Mouse (Mus musculus) activated CD4-positive, CD25-positive, alpha-beta regulatory T cell, adult 4 months (primary cell): ENCODE data around the gene Aqp12. TPM values are rescaled to one million over a fixed set of nuclear protein-coding genes. Genes with fewer than 3 reads are reported as not detected.

Source experiments
- ATAC-seq: one replicate; pipeline ENCODE4 v1.8.0; 2017
- polyA plus RNA-seq, 2 experiments: library from polyadenylated mRNA; unstranded; fragments of 100-300 nt; shearing (Covaris generic); gene quantifications; one replicate each; pipeline ENCODE4 v1.2.1; 2017

Aqp12 gene
- polyA plus RNA-seq, 2 experiments from 2014 or later: not detected

DNA sequence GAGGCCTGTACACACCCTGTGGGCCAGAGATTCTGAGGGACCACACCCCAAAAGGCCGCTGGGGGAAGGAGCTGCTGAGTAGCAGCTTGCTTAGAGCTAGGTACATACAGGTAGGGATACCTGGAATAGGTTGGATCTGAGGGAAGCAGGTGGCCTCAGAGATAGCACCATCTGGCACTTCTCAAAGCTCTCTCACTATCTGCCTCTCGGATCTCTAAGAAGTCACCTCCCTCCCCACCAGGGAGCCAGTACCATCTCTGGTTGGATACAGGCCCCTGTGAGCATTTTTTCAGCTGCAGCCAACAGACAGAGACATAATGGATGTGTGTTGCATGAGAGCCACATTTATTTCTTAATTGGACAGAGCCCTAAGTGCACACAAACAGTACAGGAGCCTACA is 9.0 kb downstream of the Aqp12 start:
- ATAC-seq: no peak

DNA sequence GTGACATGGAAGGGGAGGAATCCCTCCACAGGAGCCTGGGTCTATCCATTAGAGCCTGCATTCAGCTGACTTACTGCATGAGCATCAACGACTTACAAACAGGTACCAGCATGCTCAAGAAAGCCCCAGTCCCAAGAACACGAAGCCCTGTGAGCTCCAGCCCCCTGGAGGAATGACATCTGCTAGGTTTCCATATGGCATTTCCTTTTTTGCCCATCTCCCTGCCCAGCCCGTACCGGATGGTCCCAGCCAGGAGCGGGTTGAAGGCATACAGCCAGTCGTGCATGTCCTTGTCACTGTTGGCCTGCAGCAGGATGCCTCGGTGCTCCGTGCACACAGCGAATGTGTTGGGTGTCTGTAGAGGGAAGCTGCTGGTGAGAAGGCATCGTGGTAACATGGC is 12.6 kb downstream of the Aqp12 start:
- no peak for ATAC-seq

DNA sequence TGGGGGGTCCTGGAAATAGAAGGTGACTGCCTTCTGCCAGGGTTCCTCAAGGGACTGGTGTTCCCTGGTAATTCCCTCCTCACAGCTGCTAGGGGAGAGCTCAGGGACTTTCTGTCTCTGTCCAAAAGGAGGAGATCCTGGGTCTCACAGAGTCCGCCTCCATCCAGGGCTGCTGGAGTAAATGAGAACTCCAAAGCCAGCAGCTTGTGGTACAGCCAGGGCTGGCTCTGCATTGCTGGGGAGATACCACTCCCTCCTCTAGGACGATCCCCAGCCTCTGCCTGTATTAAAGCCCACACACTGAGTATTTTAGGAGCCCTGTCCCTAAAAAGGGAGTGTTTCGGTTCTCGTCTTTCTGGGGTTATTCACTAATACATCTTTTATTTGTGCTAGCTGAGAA is 14.5 kb downstream of the Aqp12 start:
- ATAC-seq: no peak

DNA sequence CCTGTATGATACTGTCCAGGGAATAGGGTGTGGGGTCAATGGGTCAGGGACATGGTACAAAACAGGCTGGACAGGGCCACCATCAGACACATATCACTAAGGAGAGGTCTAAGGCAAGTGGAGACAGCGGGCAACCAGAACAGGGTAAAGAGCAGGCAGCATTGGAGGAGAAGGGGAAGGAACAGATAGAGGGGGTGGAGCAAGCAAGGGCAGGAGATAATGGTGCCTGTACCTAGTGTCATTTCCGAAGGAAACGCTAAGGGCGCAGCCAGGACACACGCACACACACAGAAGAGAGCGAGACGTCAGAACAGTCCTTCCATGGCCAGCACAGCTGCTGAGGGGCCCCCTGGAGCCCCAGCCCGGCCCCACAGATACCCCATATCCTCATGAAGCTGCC is 20.5 kb downstream of the Aqp12 start:
- ATAC-seq: no peak

DNA sequence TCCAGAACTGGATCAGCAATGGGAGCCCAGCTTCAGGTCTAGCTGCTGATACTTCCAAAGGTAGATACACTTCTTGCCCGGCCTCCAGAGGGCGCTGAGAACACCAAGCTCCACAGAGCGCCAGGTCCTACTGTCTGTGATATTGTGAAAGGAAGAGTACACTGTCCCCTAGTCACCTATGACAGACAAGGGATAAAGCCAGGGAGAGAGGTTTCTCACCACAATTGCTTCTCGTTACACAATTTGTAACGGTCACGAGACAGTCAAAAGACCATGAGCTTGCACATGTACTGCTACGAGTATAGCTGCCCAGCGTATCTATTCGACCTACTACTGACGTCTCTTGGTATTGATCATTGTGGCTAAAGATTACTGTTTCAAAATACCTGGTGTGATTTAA is 23.3 kb downstream of the Aqp12 start:
- ATAC-seq: no peak

DNA sequence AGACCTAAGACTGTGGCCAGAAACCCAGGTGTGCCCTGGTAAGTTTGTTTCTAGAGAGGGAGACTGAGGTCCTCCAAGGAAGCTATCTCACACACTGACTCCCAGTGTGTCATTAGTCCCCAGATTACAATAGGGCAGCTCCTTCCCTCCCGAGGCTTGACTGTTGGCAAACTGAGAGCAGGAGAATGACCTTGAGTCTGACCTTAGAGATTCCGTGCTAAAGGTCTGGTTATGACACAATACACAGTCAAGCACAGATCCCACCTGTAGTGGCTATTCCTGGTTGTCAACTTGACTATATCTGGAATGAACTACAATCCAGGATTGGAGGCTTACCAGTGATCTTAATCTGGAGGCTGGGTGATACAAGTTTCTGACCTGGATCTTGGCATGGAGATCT is 23.9 kb downstream of the Aqp12 start:
- ATAC-seq: no peak

DNA sequence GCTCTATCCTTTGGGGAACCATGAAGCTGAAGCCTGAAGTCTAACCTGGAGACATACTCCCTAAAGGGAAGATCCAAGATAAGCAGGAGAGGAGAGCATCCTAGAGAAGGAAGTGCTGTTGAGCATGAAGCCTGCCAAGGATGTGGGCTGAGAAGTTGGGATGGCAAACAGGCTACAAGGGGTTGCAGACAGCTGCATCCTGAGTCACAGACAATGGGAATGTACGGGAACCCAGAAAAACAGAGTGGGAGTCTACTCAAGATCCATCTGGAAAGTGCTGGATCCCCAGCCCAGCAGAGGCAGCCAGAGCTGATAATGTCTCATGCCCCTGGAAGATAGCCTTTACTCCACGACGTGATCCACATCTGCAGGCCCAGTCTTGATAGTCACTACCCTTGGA is 25.1 kb downstream of the Aqp12 start:
- no peak for ATAC-seq

DNA sequence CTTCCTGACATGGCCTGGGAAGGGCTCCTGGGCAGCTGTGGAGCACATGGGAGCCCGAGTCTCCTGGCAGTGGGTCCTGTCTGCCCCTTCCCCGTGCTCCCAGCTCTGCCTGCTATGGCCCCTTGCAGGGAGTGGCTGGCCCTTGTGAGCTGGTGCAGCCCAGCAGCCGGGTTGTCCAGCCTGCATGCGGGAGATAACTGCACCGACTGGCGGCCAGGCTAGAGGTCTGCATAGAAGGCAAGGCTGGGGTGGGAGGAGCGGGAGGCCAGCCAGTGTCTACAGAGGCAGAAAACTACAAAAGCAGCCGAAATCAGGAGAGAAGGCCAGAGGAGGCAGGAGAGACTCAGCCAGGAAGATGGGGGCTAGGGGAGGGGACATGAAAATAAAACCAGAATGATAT is 27.9 kb downstream of the Aqp12 start:
- no peak for ATAC-seq

DNA sequence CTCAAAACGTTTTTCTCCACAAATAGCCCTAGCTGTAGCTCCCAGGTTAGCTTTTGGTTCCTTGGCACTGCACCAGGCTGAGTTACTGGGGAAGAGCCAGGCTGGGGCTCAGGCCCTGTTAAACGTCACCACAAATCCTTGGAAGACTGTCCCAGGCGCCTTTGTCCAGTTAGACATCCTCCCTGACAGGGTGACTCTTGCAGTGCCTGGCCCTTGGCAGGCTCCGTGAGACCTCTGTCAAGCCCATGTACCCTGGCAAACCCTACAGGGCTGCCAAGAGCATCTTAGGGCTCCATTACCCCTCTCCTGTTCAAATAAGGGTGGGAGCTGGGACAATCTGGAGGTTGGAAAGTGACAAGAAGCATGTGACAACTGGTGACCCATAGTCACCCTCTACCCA is 29.8 kb downstream of the Aqp12 start:
- no peak for ATAC-seq

DNA sequence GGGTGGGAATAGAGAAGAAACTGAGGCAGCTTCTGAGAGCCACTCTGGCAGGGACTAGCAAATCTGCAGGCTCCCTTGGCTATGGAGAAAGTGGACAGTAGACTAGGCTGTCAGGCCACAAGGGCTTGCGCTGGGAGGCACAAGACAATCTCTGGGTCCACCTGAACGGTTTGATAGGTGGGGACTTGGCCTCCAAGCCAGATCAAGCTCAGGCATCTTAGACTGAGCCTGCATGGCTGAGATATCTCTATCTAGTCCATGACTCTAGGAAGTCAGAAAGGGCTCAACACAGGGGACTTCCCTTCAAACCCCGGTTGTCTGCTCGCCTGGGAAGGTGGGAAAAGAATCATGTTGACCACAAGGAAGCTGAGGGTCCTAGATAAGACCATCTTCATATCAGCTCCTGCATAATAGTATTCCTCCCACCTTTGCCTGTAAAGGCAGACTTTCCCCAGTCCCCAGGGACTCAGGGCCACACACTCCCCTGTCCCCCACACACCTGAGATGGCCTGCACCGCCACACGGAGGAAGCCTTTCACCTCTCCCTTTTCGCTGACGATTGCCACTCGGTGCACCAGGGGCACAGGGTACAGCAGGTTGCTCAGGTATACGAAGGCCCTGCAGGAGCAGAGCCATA is 40.1 kb downstream of the Aqp12 start:
- ATAC-seq: no peak

DNA sequence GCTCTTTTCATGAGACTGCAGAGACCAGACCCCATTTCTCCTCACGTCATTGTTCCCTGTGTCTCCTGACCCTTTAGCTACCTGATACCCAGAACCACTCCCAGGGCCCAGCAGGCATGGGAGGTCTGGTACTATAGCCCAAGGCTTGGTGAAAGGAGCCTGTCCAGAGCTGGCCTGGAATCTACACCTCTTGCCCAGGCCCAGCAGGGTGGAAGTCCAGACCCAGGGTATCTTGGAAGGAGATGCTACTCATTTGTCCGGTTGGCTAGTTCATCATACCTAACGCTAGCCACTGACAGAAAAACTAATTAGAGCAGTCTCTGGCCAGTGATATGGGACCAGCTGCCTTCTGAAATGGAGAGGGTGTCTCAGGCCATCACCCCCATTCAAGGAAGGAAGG is 43.9 kb downstream of the Aqp12 start:
- no peak for ATAC-seq

DNA sequence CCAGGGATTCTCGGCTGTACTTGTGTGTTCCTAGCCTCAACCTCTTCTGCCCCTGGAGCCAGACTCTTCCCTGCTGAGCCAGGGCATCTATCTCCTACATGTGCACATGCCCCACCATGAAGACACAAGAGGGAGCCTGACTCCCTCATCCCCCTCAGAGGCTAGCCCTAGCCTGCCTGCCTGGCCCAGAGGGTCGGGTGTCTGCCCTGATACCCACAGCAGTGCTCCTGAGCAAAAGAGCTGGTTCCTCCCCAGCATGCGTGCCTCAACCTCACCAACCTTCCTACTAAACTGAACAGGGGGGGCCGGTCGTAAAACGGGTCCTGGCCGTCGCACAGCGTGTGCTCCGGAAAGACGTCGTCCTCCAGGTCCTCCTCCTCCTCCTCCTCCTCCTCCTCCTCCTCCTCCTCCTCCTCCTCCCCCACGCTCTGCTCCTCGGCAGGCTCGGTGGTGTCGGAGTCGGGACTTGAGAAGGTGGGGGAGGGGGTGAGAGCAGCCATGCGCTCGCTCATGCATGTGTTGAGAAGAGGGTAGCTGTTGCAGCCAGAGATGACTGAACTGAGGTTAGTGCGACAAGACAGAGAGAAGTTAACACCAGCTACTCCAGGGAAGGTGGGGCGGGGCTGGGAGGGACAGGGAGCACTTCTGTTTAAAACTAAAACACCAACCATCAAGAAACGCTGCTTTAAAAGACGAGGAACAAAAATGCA is 45.1 kb downstream of the Aqp12 start:
- no peak for ATAC-seq

Other genes starting within 250 kb of the Aqp12 start
- 1 to 10 TPM; 1.6 to 2.2 TPM for gene Gpc1, start 174.7 kb upstream of the Aqp12 start, polyA plus RNA-seq
- gene Ankmy1, start 103.4 kb upstream of the Aqp12 start, polyA plus RNA-seq: 1 to 10 TPM in 1 of 2 experiments, under 1 TPM in 1; 0.47 to 1.1 TPM
- 1 to 10 TPM; 4.3 TPM for gene Dusp28, start 99.4 kb upstream of the Aqp12 start, polyA plus RNA-seq
- 10 to 100 TPM; 23.3 to 25.3 TPM for gene Rnpepl1, start 95.6 kb upstream of the Aqp12 start, polyA plus RNA-seq
- 1 to 10 TPM; 4.0 to 8.0 TPM for gene Capn10, start 72.0 kb upstream of the Aqp12 start, polyA plus RNA-seq
- under 1 TPM; 0.21 to 0.61 TPM for gene Gpr35, start 55.5 kb upstream of the Aqp12 start, polyA plus RNA-seq
- not detected for gene Kif1a, start 95.6 kb downstream of the Aqp12 start, polyA plus RNA-seq
- gene Agxt, start 128.9 kb downstream of the Aqp12 start, polyA plus RNA-seq: not detected
- not detected for gene 2310007B03Rik, start 154.6 kb downstream of the Aqp12 start, polyA plus RNA-seq
- gene Crocc2, start 162.4 kb downstream of the Aqp12 start, polyA plus RNA-seq: not detected
- under 1 TPM; 0.06 to 0.16 TPM for gene Sned1, start 229.5 kb downstream of the Aqp12 start, polyA plus RNA-seq